Mouse (Mus musculus): Measurements from ENCODE around the gene Ppil3.

The Ppil3 gene

DNA sequence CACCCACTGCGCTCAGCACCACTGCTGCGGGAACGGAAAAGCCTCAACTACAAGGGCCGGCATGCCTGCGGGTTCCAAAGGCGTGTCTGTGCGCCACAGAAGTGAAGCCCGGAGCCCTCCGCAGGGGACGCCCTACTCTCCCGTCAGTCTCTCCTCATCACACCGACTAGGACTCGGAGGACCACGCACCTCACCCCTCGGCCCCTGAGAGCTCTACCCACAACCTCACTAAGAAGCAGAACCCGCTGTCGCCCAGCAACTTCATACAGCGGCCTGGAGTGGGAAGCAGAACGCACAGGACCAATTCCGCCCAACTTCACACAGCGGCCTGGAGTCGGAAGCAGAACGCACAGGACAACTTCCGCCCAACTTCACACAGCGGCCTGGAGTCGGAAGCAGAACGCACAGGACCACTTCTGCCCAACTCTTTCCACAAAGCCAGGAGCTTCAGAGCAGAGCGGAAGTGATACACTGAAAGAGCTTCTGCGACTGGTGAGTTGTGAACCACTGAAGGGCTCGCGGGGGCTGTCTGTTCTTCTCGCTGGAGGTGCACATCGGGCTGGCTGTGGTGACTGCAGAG lies at the start of gene Ppil3, which contains the start of gene Nif3l1:
TSS of gene Ppil3 (minus strand) at position 344 of the 580 bp plus-strand sequence.
TSS of gene Nif3l1 (plus strand) at position 9 of the 580 bp plus-strand sequence.
- DNase-seq (ENCODE audit: low spot score) = peak; percentile 90

- no peak for DNase-seq (ENCODE audit: low spot score)
Measured at GRCm38 (mm10) chr1:58482647-58483046, 37.4 kb upstream of the Ppil3 start.

- no peak for DNase-seq (ENCODE audit: low spot score)
Measured at GRCm38 (mm10) chr1:58475662-58476061, 30.4 kb upstream of the Ppil3 start.

- no peak for DNase-seq (ENCODE audit: low spot score)
Measured at GRCm38 (mm10) chr1:58465561-58465960, 20.3 kb upstream of the Ppil3 start.

DNA sequence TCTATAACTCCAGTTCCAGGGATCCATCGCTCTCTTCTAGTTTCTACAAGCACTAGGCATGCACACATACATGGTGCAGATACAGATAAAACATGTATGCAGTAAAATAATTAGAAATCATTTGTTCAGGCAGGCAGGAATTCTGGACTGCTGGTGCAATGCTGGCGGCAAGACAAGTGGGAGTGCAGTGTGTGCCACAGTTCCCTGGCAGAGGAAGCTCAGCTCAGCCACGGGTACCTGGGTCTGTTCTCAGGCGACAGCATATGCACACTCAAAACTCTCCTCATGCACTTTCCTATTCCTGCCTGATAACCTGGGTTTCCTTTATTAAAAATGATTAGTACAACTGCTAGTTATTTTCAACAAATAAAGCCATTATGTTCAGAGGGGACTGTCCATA lies 19.8 kb upstream of the Ppil3 start:
- DNase-seq (ENCODE audit: low spot score) = no peak

DNA sequence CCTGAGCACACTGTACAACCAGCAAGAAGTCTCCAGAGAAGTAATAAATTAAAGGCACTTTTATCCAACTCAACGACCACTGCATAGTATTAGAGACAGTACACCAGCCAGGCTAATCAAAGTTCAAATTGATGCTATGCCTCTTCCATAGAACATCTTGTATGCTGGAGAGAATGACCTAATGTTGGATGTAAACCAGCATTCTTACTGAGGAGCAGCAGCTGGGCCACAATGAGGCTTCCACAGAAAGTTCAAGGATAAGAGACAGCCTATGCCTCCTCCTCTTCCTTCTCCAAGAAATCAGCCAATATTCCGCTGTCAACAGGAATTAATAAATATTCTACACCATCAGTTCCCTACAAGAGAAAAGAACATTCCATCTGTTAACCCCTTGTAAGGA lies 18.6 kb upstream of the Ppil3 start:
- no peak for DNase-seq (ENCODE audit: low spot score)

DNA sequence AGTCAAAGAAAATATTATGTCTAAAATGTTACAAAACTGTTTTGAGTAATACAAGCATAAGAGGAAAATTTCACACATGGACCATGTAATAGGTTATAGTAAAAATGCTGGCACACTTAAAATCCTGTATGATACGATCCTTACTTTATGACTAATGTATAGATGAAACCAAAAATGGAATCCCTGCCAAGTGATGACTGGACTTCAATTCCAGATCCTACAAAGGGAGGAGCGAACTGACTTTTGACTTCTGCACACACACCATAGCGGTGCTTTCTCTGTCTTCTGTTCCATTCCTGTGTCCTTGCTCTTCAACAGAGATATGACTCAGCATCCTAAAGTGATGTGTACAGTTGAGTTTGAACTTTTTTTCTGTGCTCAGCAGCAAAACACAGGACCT lies 15.3 kb upstream of the Ppil3 start:
- DNase-seq (ENCODE audit: low spot score) = peak; percentile 9

GRCm38 (mm10) chr1:58458867-58459266 lies 13.6 kb upstream of the Ppil3 start:
- DNase-seq (ENCODE audit: low spot score) = no peak

DNA sequence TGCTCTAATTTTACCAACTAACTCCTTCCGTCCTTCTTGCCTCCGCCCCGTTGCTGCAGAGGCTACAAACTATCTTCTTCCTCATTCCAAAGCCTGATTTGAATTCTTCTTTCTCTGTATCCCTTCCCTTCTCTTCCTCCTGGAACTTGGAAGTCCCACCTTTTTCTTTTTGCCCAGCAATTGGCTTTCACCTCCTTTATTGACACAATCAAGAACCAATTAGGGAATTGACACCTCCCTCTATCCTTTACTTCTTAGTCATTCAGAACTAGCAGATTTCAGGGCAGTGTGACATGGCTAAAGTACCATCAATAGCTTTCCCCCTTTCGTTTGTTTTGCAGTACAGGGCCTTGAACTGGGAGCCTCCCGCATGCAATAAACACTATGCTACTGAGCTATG lies 12.9 kb upstream of the Ppil3 start:
- no peak for DNase-seq (ENCODE audit: low spot score)

GRCm38 (mm10) chr1:58454316-58454715 lies 9.0 kb upstream of the Ppil3 start:
- DNase-seq (ENCODE audit: low spot score) = no peak

GRCm38 (mm10) chr1:58448396-58448795 lies 3.1 kb upstream of the Ppil3 start:
- no peak for DNase-seq (ENCODE audit: low spot score)

DNA sequence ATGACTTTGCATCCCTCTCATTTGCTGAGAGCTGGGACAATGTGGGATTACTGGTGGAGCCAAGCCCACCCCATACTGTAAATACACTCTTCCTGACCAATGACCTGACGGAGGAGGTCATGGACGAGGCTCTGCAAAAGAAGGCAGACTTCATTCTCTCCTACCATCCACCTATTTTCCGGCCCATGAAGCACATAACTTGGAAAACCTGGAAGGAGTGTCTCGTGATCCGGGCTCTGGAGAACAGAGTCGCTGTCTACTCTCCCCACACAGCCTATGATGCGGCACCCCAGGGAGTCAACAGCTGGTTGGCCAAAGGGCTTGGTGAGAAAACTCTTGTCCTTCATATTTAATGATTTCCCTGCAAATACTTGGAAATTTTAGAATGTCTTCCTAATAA lies 2.5 kb upstream of the Ppil3 start:
- no peak for DNase-seq (ENCODE audit: low spot score)

- DNase-seq (ENCODE audit: low spot score) = no peak
Measured at GRCm38 (mm10) chr1:58445861-58446260, 575 bp upstream of the Ppil3 start.

DNA sequence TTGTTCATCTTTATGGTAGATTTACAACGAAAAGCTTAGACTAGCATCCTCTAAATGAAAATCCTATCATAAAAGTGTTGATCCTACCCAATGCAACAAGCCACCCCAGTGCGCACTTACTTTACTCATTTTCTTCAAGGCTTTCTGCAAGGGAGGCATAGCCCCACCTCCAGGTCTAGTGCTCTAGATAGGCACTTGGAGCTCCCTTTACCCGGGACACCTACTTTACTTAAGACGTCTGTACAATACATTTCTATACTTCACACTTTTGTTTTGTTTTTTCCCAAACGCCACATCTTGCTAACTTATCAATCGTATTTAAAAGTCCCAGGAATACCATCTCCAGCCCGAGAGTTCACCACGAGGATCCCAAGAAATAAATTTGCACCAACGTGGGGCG lies 595 bp downstream of the Ppil3 start:
- no peak for DNase-seq (ENCODE audit: low spot score)

DNA sequence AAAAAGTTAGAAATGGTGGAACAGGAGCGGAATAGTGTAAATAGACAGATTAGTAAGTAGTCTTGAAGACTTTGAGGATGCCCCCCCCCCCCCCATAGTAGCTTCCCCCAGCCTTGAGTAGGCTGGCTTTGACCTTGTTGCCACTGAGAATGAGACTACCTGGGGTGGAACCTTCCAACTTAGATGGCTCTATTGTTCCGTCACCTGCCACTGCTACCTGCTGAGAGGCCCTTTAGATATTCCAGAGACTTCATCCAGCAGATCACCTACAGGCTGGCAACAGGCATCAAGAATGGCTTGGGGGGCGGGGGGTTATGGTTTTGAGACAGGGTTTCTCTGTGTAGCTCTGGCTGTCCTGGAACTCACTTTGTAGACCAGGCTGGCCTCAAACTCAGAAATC lies 20.7 kb downstream of the Ppil3 start:
- DNase-seq (ENCODE audit: low spot score) = no peak

DNA sequence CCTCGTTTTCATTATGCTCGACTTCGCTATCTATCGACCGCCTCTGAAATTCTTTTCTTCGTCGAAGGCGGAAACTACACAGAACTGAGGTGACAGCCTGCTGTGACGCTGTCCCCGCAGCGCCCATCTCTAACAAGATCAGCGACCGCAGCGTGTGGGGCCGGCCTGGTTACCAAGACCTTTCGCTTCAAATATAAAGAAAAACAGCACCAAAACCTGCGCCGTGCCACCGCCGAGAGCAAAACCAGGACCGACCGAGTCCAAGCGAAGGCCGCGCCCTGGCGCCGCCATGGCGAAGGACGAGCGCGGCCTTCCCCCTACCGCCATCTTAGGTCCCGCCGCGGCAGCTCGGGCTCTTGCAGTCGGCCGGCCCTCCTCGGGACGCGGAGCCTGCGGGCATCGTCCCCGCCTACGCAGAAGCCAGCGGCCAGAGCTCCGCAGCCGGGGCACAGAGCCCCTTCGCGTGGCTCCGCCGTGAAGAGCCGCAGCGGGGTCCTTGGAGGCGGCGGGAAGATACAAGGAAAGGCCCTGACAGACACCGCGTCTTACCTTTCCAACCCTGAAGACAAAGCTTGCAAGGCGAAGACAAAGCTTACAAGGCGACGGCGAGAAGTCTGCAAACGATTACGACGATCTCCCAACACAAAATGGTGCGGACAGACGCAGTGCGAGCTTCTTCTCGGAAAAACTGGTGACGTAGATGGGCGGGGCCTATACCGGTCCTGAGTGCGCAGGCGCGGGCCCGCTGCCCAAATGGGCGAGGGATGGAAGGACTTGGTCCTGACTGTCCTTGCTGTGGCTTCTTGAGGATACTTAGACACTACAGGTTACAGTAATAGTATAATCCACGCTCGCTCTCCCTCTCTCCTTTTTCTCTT lies 21.7 kb downstream of the Ppil3 start, which contains the start of gene Clk1:
TSS of gene Clk1 (minus strand) at position 696 of the 878 bp plus-strand sequence.
- DNase-seq (ENCODE audit: low spot score) = peak; percentile 90

DNA sequence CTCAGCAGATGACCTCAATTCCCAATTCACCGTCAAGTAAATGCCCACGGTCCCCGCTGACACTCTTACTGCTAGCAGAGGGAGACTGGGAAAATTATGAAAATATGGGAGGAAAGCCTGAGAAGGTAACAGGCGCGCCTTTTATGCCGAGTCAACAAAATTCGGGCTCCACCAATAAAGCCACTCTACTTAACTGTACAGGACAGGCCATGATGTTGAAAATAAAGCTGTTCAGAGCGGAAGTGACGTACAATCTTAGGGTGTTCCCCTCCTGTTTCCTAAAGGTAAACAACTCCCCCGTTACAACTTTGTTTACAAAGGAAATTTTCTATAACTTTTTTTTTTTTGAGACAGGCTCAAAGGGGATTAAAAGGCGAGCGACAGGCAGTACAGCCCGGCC lies 22.4 kb downstream of the Ppil3 start:
- DNase-seq (ENCODE audit: low spot score) = peak; percentile 53

- DNase-seq (ENCODE audit: low spot score) = no peak
Measured at GRCm38 (mm10) chr1:58420961-58421360, 24.3 kb downstream of the Ppil3 start.

- DNase-seq (ENCODE audit: low spot score) = no peak
Measured at GRCm38 (mm10) chr1:58420032-58420431, 25.3 kb downstream of the Ppil3 start.

DNA sequence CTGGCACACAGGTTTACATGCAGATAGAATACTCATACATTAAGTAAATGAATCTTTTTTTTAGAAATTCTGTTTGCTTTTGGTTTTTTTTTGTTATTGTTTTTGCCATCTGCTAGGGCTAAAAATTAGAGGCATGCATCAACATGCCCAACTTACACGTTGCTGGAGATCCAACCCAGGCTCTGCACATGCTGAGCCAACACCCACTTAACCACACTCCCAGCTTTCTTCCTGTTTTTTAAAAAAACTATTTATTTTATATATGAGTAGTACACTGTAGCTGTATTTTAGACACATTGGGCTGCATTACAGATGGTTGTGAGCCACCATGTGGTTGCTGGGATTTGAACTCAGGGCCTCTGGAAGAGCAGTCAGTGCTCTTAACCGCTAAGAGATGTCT lies 29.2 kb downstream of the Ppil3 start:
- DNase-seq (ENCODE audit: low spot score) = no peak

GRCm38 (mm10) chr1:58415442-58415841 lies 29.8 kb downstream of the Ppil3 start:
- DNase-seq (ENCODE audit: low spot score) = no peak

DNA sequence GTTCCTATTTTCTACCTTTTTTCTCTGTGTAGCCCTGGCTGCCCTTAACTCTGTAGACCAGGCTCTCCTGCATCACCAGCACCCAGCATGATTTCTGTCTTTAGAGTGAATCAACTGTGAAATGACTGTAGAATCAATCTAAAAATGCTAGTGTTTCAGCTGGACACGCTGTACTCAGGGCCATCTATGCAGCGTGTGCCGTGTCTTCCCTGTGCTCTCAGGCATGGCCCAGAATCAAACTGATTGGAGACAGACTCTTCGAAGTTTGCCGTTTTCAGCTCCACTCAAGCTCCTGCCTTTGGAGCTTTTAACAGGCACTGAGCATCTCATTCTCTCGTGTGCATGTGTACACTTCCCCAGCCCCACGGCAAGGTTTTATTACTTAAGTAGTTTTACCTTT lies 34.5 kb downstream of the Ppil3 start:
- DNase-seq (ENCODE audit: low spot score) = no peak

DNA sequence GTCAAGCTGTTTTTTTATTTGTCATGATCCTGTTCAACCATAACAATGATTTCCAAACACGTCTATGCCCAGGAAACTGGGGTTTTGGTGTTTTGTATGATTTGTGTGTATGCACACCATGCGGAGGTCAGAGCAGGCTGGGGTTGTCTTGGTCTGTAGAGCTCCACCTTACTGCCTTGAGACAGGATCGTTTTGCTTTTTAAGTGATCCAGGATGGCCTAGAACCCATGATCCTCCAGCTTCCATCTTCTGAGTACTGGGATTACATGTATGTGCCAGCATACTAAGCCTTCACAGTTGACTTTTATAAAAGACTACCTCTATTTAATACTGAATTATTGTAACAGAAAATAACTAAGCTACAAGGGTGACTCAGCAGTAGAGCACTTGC lies 35.1 kb downstream of the Ppil3 start:
- DNase-seq (ENCODE audit: low spot score) = no peak
